Mouse (Mus musculus) CH12.LX (cell line): Measurements from ENCODE around the gene Cdc37l1. TPM values are rescaled to one million over a fixed set of nuclear protein-coding genes. Genes with fewer than 3 reads are reported as not detected.

Experiments
- DNase-seq: peaks from one replicate; pipeline ENCODE4 v3.0.0-alpha.2; 2013; ENCODE audit errors: extremely low read depth
- H3K27ac ChIP-seq: 2 replicates; pipeline ENCODE4 v1.5.1; 2012; ENCODE audit warnings: low read depth, mild to moderate bottlenecking, control low read depth, moderate library complexity; ENCODE audit not compliant: insufficient read depth
- H3K27me3 ChIP-seq: replicated peaks from 2 replicates; pipeline ENCODE3; 2012; ENCODE audit warnings: inconsistent platforms
- H3K36me3 ChIP-seq, 2 experiments: replicated peaks in 1 of 2; 2 replicates each; pipeline versions ENCODE3 to v1.6.1; 2012; ENCODE audit warnings: inconsistent platforms in 1 of 2, low read length in 1 of 2, mild to moderate bottlenecking in 1 of 2, mixed read lengths in 1 of 2, moderate library complexity in 1 of 2; ENCODE audit not compliant: control insufficient read depth in 1 of 2, insufficient read depth in 1 of 2
- H3K4me1 ChIP-seq, 2 experiments: 2 replicates each; pipeline ENCODE4 v1.6.1; 2012; ENCODE audit warnings: inconsistent platforms in 1 of 2, moderate library complexity in 1 of 2; ENCODE audit not compliant: insufficient read depth in 2 of 2, control insufficient read depth in 1 of 2
- H3K4me2 ChIP-seq: 2 replicates; pipeline ENCODE4 v1.6.1; 2012; ENCODE audit warnings: low read depth, mild to moderate bottlenecking, control low read depth; ENCODE audit not compliant: poor library complexity, insufficient read depth, severe bottlenecking
- H3K4me3 ChIP-seq, 3 experiments: fragments of 150-350 bp in 1 of 3; sonication (generic) in 1 of 3; replicated peaks in 1 of 3; 2 replicates each; pipeline versions ENCODE3 to v1.5.1; 2011 to 2012; ENCODE audit warnings: low read depth in 2 of 3, low read length in 2 of 3, mild to moderate bottlenecking in 2 of 3, moderate library complexity in 2 of 3, control low read depth in 1 of 3, improper control_type of control experiment in 1 of 3, inconsistent platforms in 1 of 3, mixed read lengths in 1 of 3; ENCODE audit not compliant: poor library complexity in 1 of 3
- H3K79me2 ChIP-seq: replicated peaks from 2 replicates; pipeline ENCODE4 v1.6.1; 2012; ENCODE audit warnings: mild to moderate bottlenecking, moderate library complexity; ENCODE audit not compliant: control insufficient read depth, poor library complexity, insufficient read depth, severe bottlenecking; ENCODE audit errors: extremely low read depth
- H3K9ac ChIP-seq: 2 replicates; pipeline ENCODE4 v1.6.1; 2012; ENCODE audit warnings: low read depth, mild to moderate bottlenecking, control low read depth, moderate library complexity; ENCODE audit not compliant: insufficient read depth
- H3K9me3 ChIP-seq: replicated peaks from 2 replicates; pipeline ENCODE3; 2012; ENCODE audit warnings: low read length, inconsistent platforms, mixed read lengths
- BHLHE40 ChIP-seq: IDR thresholded peaks from 2 replicates; pipeline ENCODE4 v1.6.1; 2011; ENCODE audit warnings: mild to moderate bottlenecking, low read depth, low read length, improper control_type of control experiment
- CTCF ChIP-seq, 2 experiments: IDR thresholded peaks in 1 of 2; conservative IDR thresholded peaks in 1 of 2; 2 replicates each; pipeline ENCODE4 v1.5.1; 2011 to 2012; ENCODE audit warnings: low read depth in 2 of 2, low read length in 2 of 2, improper control_type of control experiment in 1 of 2, inconsistent platforms in 1 of 2, mild to moderate bottlenecking in 1 of 2, moderate library complexity in 1 of 2
- E2F4 ChIP-seq: IDR thresholded peaks from 2 replicates; pipeline ENCODE4 v1.6.1; 2011; ENCODE audit warnings: low read depth, low read length, improper control_type of control experiment; ENCODE audit not compliant: insufficient replicate concordance
- ETS1 ChIP-seq: conservative IDR thresholded peaks from 2 replicates; pipeline ENCODE4 v1.6.1; 2012; ENCODE audit warnings: low read depth, mild to moderate bottlenecking, inconsistent platforms, low read length, improper control_type of control experiment, moderate library complexity
- GABPA ChIP-seq: IDR thresholded peaks from 2 replicates; pipeline ENCODE4 v1.6.1; 2012; ENCODE audit warnings: low read depth, low read length, improper control_type of control experiment, inconsistent platforms; ENCODE audit not compliant: insufficient replicate concordance
- JUN ChIP-seq: IDR thresholded peaks from 2 replicates; pipeline ENCODE4 v1.6.1; 2011; ENCODE audit warnings: low read depth, mild to moderate bottlenecking, low read length, improper control_type of control experiment, moderate library complexity; ENCODE audit not compliant: insufficient read depth
- JUND ChIP-seq: conservative IDR thresholded peaks from 2 replicates; pipeline ENCODE4 v1.6.1; 2011; ENCODE audit warnings: low read depth, low read length, improper control_type of control experiment
- MAFK ChIP-seq: IDR thresholded peaks from 2 replicates; pipeline ENCODE4 v1.6.1; 2011; ENCODE audit warnings: low read length, improper control_type of control experiment; ENCODE audit not compliant: insufficient replicate concordance
- MAX ChIP-seq: IDR thresholded peaks from 2 replicates; pipeline ENCODE4 v1.6.1; 2011; ENCODE audit warnings: low read length, improper control_type of control experiment
- MAZ ChIP-seq: IDR thresholded peaks from 2 replicates; pipeline ENCODE4 v1.6.1; 2012; ENCODE audit warnings: low read depth, mild to moderate bottlenecking, inconsistent platforms, low read length, improper control_type of control experiment, moderate library complexity
- MEF2A ChIP-seq: IDR thresholded peaks from 2 replicates; pipeline ENCODE4 v1.6.1; 2014; ENCODE audit warnings: low read depth, mild to moderate bottlenecking, inconsistent platforms, low read length, improper control_type of control experiment, borderline replicate concordance
- MXI1 ChIP-seq: IDR thresholded peaks from 2 replicates; pipeline ENCODE4 v1.6.1; 2011; ENCODE audit warnings: mild to moderate bottlenecking, low read depth, low read length, improper control_type of control experiment
- POLR2AphosphoS2 ChIP-seq: IDR thresholded peaks from 2 replicates; pipeline ENCODE4 v1.6.1; 2011; ENCODE audit warnings: low read depth, low read length, improper control_type of control experiment
- RAD21 ChIP-seq: IDR thresholded peaks from 2 replicates; pipeline ENCODE4 v1.6.1; 2011; ENCODE audit warnings: low read depth, mild to moderate bottlenecking, low read length, improper control_type of control experiment, moderate library complexity
- RCOR1 ChIP-seq: conservative IDR thresholded peaks from 2 replicates; pipeline ENCODE4 v1.6.1; 2012; ENCODE audit warnings: low read depth, mild to moderate bottlenecking, inconsistent platforms, low read length, improper control_type of control experiment
- SMC3 ChIP-seq: IDR thresholded peaks from 2 replicates; pipeline ENCODE4 v1.6.1; 2011; ENCODE audit warnings: low read depth, low read length, improper control_type of control experiment
- TCF12 ChIP-seq: IDR thresholded peaks from 2 replicates; pipeline ENCODE4 v1.6.1; 2014; ENCODE audit warnings: low read depth, mild to moderate bottlenecking, inconsistent platforms, low read length, improper control_type of control experiment
- UBTF ChIP-seq: IDR thresholded peaks from 2 replicates; pipeline ENCODE4 v1.6.1; 2012; ENCODE audit warnings: low read depth, mild to moderate bottlenecking, inconsistent platforms, low read length, improper control_type of control experiment, moderate library complexity
- USF1 ChIP-seq: IDR thresholded peaks from 2 replicates; pipeline ENCODE4 v1.6.1; 2014; ENCODE audit warnings: low read depth, mild to moderate bottlenecking, inconsistent platforms, low read length, improper control_type of control experiment
- ZC3H11A ChIP-seq: IDR thresholded peaks from 2 replicates; pipeline ENCODE4 v1.6.1; 2012; ENCODE audit warnings: low read depth, mild to moderate bottlenecking, inconsistent platforms, low read length, improper control_type of control experiment
- ZMIZ1 ChIP-seq: IDR thresholded peaks from 2 replicates; pipeline ENCODE4 v1.6.1; 2012; ENCODE audit warnings: low read depth, mild to moderate bottlenecking, inconsistent platforms, low read length, improper control_type of control experiment
- ZNF384 ChIP-seq: IDR thresholded peaks from 2 replicates; pipeline ENCODE4 v1.6.1; 2012; ENCODE audit warnings: low read depth, low read length, improper control_type of control experiment, inconsistent platforms
- dilution Hi-C: fragments of 300-500 bp; cut with MboI; formaldehyde crosslinking; loops from 2 replicates; pipeline ENCODE4 v1.14.3; 2020; ENCODE audit warnings: low sequenced_read_pairs; ENCODE audit not compliant: extremely low pct_unique_long_range_greater_than_20kb, extremely low pct_ligation_motif_present
- in situ Hi-C: fragments of 300-500 bp; cut with MboI; formaldehyde crosslinking; loops from 3 replicates; pipeline ENCODE4 v1.14.3; 2019; ENCODE audit warnings: low sequenced_read_pairs, low pct_ligation_motif_present, low pct_unique_long_range_greater_than_20kb, mixed read lengths
- polyA plus RNA-seq: library from polyadenylated mRNA; unstranded; fragments of >175 nt; gene quantifications from 2 replicates; pipeline ENCODE4 v1.2.1, GENCODE M21; 2012; ENCODE audit warnings: low read depth; ENCODE audit not compliant: insufficient read length
- total RNA-seq, 2 experiments: library from RNA; depleted of rRNA; stranded (reverse); fragments of 300-350 nt in 1 of 2; fragments of >200 nt in 1 of 2; gene quantifications; 2 replicates each; pipeline ENCODE4 v1.2.3; 2012 to 2014

Gene Cdc37l1
- total and polyA plus RNA-seq, 3 experiments: 14.0 to 26.8 (median 22.9) TPM

DNA sequence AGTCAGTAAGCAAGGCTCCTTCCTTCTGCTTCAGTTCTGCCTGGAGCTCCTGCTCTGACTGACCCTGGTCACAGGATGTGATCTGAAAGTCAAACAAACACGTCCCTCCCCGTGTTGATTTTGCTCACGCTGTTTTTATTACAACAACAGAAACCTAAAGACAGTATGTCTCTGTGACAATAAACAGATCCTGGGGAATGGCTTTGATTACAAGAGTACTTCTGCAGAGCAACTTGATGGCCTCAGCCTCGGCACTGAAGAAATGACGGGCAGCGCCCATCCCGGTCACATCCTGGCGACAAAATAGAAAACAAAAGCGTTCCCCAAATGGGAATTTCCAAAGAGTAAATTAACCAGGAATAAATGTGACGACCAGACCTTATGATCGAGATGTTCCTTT lies 19.9 kb upstream of the Cdc37l1 start:
- Histone ChIP-seq H3K27ac (no peak overlapping the region), H3K9me3 (no peaks in the 10 kb centered on the region), H3K4me1 (peaks cover 3 to 8% of the 10 kb centered on the region in 2 experiments; a peak in 2 of 4 replicates), H3K4me3 (no peak overlapping the region), H3K9ac (no peak overlapping the region), H3K79me2 (no peaks in the 10 kb centered on the region), H3K36me3 (peaks cover 0 to 9% of the 10 kb centered on the region in 2 experiments), H3K27me3 (no peaks in the 10 kb centered on the region), H3K4me2 (no peak overlapping the region)
- DNase-seq: no peak
- in situ Hi-C loops: no loop called here
- TF ChIP-seq MAFK (no peak), ETS1 (no peak), UBTF (no peak), JUN (no peak), ZMIZ1 (no peak)
- dilution Hi-C loops: no loop called here

DNA sequence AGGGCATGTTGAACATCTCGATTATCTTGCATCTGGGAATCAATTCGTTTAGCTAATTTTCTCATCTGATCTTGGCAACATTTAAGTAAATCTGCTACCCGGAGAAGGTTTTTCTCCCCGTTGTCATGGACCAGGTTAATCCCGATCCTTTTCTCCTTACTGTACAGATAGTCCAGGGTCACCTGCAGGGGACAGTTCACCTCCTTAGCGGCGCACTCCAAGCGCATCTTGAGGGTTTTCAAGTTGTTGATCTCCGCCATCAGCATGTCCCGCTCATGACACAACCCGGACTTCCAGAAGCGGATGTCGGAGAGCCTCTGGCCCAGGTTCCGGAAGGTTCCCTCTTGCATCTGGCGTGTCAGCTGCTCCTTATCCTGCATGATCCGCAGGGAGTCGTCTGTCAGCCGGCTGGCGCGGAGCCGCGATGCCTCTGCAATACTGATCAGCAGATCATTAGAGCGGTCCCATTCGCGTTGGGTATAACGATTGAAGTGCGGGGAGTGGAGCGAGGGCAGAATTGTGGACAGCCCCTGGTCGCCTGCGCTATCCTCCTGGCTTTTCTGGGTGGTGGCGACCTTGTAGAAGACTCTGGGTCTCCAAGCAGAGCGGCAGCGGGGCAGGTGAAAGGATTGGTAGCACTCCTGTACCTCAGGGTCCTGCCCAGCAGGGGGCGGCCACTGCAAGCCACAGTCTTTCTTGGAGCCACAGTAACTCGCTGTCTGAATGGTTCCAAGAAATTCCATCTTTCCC lies 15.1 kb upstream of the Cdc37l1 start:
- Histone ChIP-seq H3K27me3 (no peaks in the 10 kb centered on the region), H3K4me1 (no peaks in the 10 kb centered on the region), H3K9me3 (no peaks in the 10 kb centered on the region), H3K4me2 (no peak overlapping the region), H3K4me3 (no peak overlapping the region), H3K27ac (no peak overlapping the region), H3K9ac (no peak overlapping the region), H3K79me2 (no peaks in the 10 kb centered on the region), H3K36me3 (no peaks in the 10 kb centered on the region)
- DNase-seq: peak; percentile 44
- in situ Hi-C loops: no loop called here
- TF ChIP-seq TCF12 (no peak), CTCF (conservative IDR thresholded peaks at IDR 0.05 in 1 of 2, IDR thresholded peaks at IDR 0.05 in 1 of 2; ENCODE audit: low read depth in 2 of 2, low read length in 2 of 2) (peak; percentile 31 to 80; a peak in 3 of 4 replicates), RAD21 (peak; percentile 74), ZC3H11A (0 out of 2 replicates have a peak, but pooled peaks have one; percentile 11), MEF2A (no peak), SMC3 (peak; percentile 76)
- dilution Hi-C loops: no loop called here

DNA sequence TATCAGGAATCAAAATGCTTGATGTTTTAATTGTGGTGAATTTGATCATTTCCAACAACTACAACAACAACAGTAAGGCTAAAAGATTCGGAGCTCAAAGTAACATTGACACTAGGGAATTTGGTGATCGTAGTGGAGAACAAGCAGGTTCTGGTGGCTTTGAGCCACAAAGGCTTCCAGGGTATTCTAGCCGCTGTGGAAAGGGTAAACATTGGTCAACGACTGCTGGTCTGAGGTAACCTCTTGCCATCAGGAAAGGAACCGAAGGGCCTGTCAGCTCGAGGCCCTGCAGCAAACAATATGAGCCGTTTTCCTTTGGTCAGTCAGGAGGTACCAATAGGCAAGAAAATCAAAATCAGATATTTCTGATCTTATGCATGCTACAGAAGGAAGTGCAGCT lies 7.5 kb upstream of the Cdc37l1 start:
- H3K9ac ChIP-seq: no peak overlapping the region
- no peaks in the 10 kb centered on the region for H3K36me3 ChIP-seq
- no peak overlapping the region for H3K27ac ChIP-seq
- in situ Hi-C loops: loop anchor here (10.0 kb wide), 2 partner anchors 372 to 532 kb away; no protein-coding TSS in a partner anchor
- TF ChIP-seq GABPA (no peak), MXI1 (no peak), ZNF384 (no peak), JUN (no peak), MAX (no peak), MAFK (no peak), RCOR1 (no peak), ZMIZ1 (no peak), USF1 (no peak), SMC3 (no peak), MAZ (no peak), POLR2AphosphoS2 (no peak), E2F4 (no peak), ZC3H11A (no peak), JUND (no peak), BHLHE40 (no peak)
- TF ChIP-seq, all 38 proteins: peak for 0
- dilution Hi-C loops: no loop called here
- Histone ChIP-seq H3K9me3 (no peaks in the 10 kb centered on the region), H3K4me2 (no peak overlapping the region), H3K4me1 (no peaks in the 10 kb centered on the region), H3K79me2 (no peaks in the 10 kb centered on the region), H3K4me3 (no peak overlapping the region), H3K27me3 (peaks cover 5% of the 10 kb centered on the region)
- no peak for DNase-seq
